Mouse (Mus musculus) midbrain, postnatal 0 days (tissue): ENCODE data around the gene Hoxd3. TPM values are rescaled to one million over a fixed set of nuclear protein-coding genes. Genes with fewer than 3 reads are reported as not detected.

ENCODE experiments used
- ATAC-seq: fragments of 200-750 bp; cut with Nextera tagmentation; 2 replicates; pipeline ENCODE4 v1.8.0; 2017; ENCODE audit warnings: moderate number of reproducible peaks, mild to moderate bottlenecking, moderate TSS enrichment, moderate library complexity; ENCODE audit not compliant: low FRiP score
- DNase-seq: peaks from one replicate; pipeline ENCODE4 v3.0.0-alpha.2; 2015; ENCODE audit warnings: low spot score
- H3K27ac ChIP-seq: fragments of 300-500 bp; sonication (generic); 2 replicates; pipeline ENCODE4 v1.5.1; 2014; ENCODE audit warnings: low read depth, mild to moderate bottlenecking, low read length, mixed read lengths
- H3K27me3 ChIP-seq: fragments of 300-500 bp; sonication (generic); 2 replicates; pipeline ENCODE4 v1.6.1; 2014; ENCODE audit warnings: low read length, control low read depth, mixed read lengths; ENCODE audit not compliant: insufficient read depth
- H3K36me3 ChIP-seq: fragments of 300-500 bp; sonication (generic); 2 replicates; pipeline ENCODE4 v1.6.1; 2014; ENCODE audit warnings: low read length, control low read depth, mixed read lengths; ENCODE audit not compliant: insufficient read depth
- H3K4me1 ChIP-seq: fragments of 300-500 bp; sonication (generic); 2 replicates; pipeline ENCODE4 v1.6.1; 2014; ENCODE audit warnings: mild to moderate bottlenecking, control low read depth, antibody characterized with exemption, low read length, mixed read lengths; ENCODE audit not compliant: insufficient read depth
- H3K4me2 ChIP-seq: fragments of 300-500 bp; sonication (generic); 2 replicates; pipeline ENCODE4 v1.6.1; 2014; ENCODE audit warnings: low read depth, mild to moderate bottlenecking, low read length, mixed read lengths; ENCODE audit not compliant: poor library complexity, severe bottlenecking
- H3K4me3 ChIP-seq: fragments of 300-500 bp; sonication (generic); 2 replicates; pipeline ENCODE4 v1.5.1; 2014; ENCODE audit warnings: low read depth, mild to moderate bottlenecking, low read length, moderate library complexity
- H3K9ac ChIP-seq: fragments of 300-500 bp; sonication (generic); replicated peaks from 2 replicates; pipeline ENCODE4 v1.6.1; 2014; ENCODE audit warnings: mild to moderate bottlenecking, low read length, moderate library complexity, mixed read lengths; ENCODE audit not compliant: poor library complexity, severe bottlenecking
- H3K9me3 ChIP-seq: fragments of 300-500 bp; sonication (generic); 2 replicates; pipeline ENCODE4 v1.6.1; 2016; ENCODE audit warnings: low read length, control low read depth
- CTCF ChIP-seq: IDR thresholded peaks from 2 replicates; pipeline ENCODE4 v1.5.1; 2016; ENCODE audit warnings: antibody characterized with exemption, mild to moderate bottlenecking
- WGBS: fragments of 180-500 bp; shearing (Covaris S2); extraction: QIAGEN DNeasy Blood & Tissue Kit; methylation state at CpG from one replicate; pipeline ENCODE4 v1.1.7; 2014; 5-methylcytosine and 5-hydroxymethylcytosine counted together
- polyA plus RNA-seq: library from polyadenylated mRNA; unstranded; fragments of >200 nt; fragmentation: Nextera tagmentation; extraction: Ambion mirVana; gene quantifications from 2 replicates; pipeline ENCODE4 v1.2.1, GENCODE M21; 2015
- total RNA-seq: library from RNA; depleted of rRNA; stranded (reverse); fragments of >200 nt; gene quantifications from 2 replicates; pipeline ENCODE4 v1.2.3, GENCODE M21; 2014

The Hoxd3 gene
- total and polyA plus RNA-seq, 2 experiments from 2014 or later, result 11.6 TPM; not detected in 1

GRCm38 (mm10) chr2:74762522-74763244 lies 51.0 kb downstream of the Hoxd3 start, which contains the start of gene Hoxd1:
Gene Hoxd1, plus strand, starts transcription at chr2:74762980.
- 1% methylated on average over 56 of the region's 61 CpGs for WGBS
- H3K27me3 ChIP-seq, result peaks cover 80% of the 10 kb centered on the region

DNA sequence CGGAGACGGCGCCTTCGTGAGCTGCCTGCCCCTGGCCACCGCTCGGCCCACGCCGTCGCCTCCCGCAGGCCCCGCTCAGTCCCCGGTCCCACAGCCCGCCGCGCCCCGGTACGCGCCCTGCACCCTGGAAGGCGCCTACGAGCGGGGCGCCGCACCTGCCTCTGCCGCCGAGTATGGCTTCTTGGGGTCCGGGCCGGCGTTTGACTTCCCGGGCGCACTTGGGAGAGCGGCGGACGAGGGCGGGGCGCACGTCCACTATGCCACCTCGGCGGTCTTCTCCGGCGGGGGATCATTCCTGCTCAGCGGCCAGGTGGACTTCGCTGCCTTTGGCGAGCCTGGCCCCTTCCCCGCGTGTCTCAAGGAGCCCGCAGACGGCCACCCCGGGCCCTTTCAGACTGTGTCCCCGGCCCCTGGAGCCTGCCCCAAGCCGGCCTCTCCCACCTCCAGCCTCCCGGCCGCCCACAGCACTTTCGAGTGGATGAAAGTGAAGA lies 51.6 kb downstream of the Hoxd3 start:
- Histone ChIP-seq H3K4me2 (peak overlapping the region; percentile 90), H3K4me1 (peaks cover 12% of the 10 kb centered on the region), H3K27me3 (peaks cover 74% of the 10 kb centered on the region), H3K9me3 (no peaks in the 10 kb centered on the region), H3K4me3 (peak overlapping the region; percentile 46), H3K27ac (no peak overlapping the region), H3K9ac (no peak overlapping the region), H3K36me3 (no peaks in the 10 kb centered on the region)
- 3% methylated on average over 49 of the region's 53 CpGs for WGBS
- DNase-seq (no peak), ATAC-seq (no peak)
- TF ChIP-seq CTCF, result no peak

More at GRCm38 (mm10) chr2:74762522-74763244, 51.0 kb downstream of the Hoxd3 start, which contains the start of gene Hoxd1:
- ATAC-seq, result peak; percentile 58
- H3K36me3 ChIP-seq, result no peaks in the 10 kb centered on the region
- no peaks in the 10 kb centered on the region for H3K9me3 ChIP-seq
- TF ChIP-seq CTCF, result no peak
- DNase-seq, result no peak
- H3K4me1 ChIP-seq, result peaks cover 12% of the 10 kb centered on the region
- no peak within 1 kb of the TSS for H3K27ac ChIP-seq
- H3K4me2 ChIP-seq, result peak within 1 kb of the TSS; percentile 90
- H3K9ac ChIP-seq, result no peak within 1 kb of the TSS
- peak within 1 kb of the TSS; percentile 46 for H3K4me3 ChIP-seq

GRCm38 (mm10) chr2:74763976-74764375 lies 52.2 kb downstream of the Hoxd3 start:
- ATAC-seq (no peak), DNase-seq (no peak)
- H3K36me3 ChIP-seq, result no peaks in the 10 kb centered on the region
- H3K4me1 ChIP-seq, result peaks cover 12% of the 10 kb centered on the region
- H3K9ac ChIP-seq, result no peak overlapping the region
- no peak for TF ChIP-seq CTCF
- 58% methylated on average over 10 of the region's 10 CpGs for WGBS
- no peak overlapping the region for H3K27ac ChIP-seq
- H3K27me3 ChIP-seq, result peaks cover 72% of the 10 kb centered on the region
- no peak overlapping the region for H3K4me2 ChIP-seq
- H3K4me3 ChIP-seq, result no peak overlapping the region
- no peaks in the 10 kb centered on the region for H3K9me3 ChIP-seq

GRCm38 (mm10) chr2:74774359-74774758 lies 62.6 kb downstream of the Hoxd3 start:
- TF ChIP-seq CTCF, result no peak
- DNase-seq (no peak), ATAC-seq (no peak)
- Histone ChIP-seq H3K4me2 (no peak overlapping the region), H3K27me3 (0 out of 2 replicates have a peak, but pooled peaks cover 3% of the 10 kb centered on the region), H3K9me3 (no peaks in the 10 kb centered on the region), H3K4me1 (no peaks in the 10 kb centered on the region), H3K9ac (no peak overlapping the region), H3K36me3 (no peaks in the 10 kb centered on the region), H3K27ac (no peak overlapping the region), H3K4me3 (no peak overlapping the region)
- WGBS, result 91% methylated on average over 2 of the region's 2 CpGs

DNA sequence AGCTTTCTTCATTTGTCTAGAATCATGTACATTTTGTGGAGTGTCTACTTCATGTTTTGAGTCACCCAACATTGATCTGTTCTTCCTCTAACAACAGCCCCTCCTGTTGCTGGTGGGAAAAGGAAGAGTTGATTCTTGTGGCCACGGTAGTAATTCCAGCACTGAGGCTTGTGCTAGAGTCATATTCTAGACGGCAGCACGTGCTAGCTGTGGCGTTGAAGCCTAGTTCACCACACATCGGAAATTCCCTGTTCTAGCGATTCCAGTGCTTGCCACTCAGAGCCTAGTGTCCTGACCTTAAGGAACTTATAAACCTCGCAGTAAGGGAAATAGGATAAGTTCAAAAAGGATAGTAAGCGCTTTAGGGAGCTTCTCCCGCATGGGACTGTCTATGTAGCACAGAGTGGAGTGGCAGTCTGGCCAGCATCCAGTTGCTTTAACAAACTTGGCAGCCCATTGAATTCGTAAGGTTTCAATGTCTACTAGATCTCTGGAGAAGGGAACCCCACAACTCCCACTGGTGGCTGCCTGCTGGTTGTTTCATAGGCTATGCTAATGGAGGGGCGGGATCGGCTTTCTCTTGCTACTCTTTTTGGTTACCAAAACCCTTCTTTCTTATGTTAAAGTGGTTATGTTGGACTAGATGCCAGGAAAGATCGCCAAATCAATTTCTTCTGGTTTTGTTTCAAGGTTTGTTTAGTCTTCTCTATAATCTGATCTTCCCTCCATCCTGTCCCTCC lies 66.0 kb downstream of the Hoxd3 start:
- Histone ChIP-seq H3K9ac (no peak overlapping the region), H3K36me3 (no peaks in the 10 kb centered on the region), H3K4me2 (no peak overlapping the region), H3K27ac (no peak overlapping the region), H3K27me3 (no peaks in the 10 kb centered on the region), H3K9me3 (no peaks in the 10 kb centered on the region), H3K4me3 (no peak overlapping the region), H3K4me1 (no peaks in the 10 kb centered on the region)
- ATAC-seq, result no peak
- DNase-seq, result no peak
- no peak for TF ChIP-seq CTCF
- WGBS, result 66% methylated on average over 13 of the region's 13 CpGs

DNA sequence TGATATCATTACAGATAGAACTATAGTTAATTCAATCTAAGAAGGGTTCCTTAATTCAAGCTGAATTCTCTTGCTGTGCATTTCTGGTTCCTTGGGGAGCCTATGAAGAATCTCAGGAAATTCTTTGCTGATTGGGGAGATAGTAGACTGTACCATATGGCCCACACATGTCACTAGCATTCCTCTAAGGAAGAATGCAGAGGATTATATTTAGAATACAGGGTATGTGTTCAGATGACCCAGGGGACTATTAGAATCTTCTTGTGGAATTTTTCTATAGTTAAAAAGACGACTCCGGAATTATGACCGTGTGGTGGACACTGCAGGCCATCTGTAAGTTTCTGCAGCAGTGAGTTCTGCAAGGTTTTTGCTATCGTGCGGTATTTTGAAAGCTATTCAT lies 69.7 kb downstream of the Hoxd3 start:
- Histone ChIP-seq H3K9ac (no peak overlapping the region), H3K4me3 (no peak overlapping the region), H3K4me2 (no peak overlapping the region), H3K9me3 (no peaks in the 10 kb centered on the region), H3K36me3 (no peaks in the 10 kb centered on the region), H3K27ac (no peak overlapping the region), H3K27me3 (no peaks in the 10 kb centered on the region), H3K4me1 (no peaks in the 10 kb centered on the region)
- ATAC-seq, result no peak
- no peak for DNase-seq
- TF ChIP-seq CTCF, result no peak
- 88% methylated on average over 5 of the region's 5 CpGs for WGBS
